Mouse (Mus musculus) inflammation-experienced regulatory T-cells (primary cell): ENCODE results near the gene Nt5c1b. TPM values are rescaled to one million over a fixed set of nuclear protein-coding genes. Genes with fewer than 3 reads are reported as not detected.

Source experiments
- polyA plus RNA-seq, 2 experiments: library from polyadenylated mRNA; unstranded; fragments of 100-300 nt; shearing (Covaris generic); gene quantifications; one replicate each; pipeline ENCODE4 v1.2.1; 2017

The Nt5c1b gene
- under 1 TPM in 1 of 2 experiments, not detected in 1; 0.16 TPM for polyA plus RNA-seq

GRCm38 (mm10) chr12:10369673-10370072 lies at the start of gene Nt5c1b:
Gene Nt5c1b (plus strand): TSS chr12:10369973.

GRCm38 (mm10) chr12:10390671-10391441 lies 21.1 kb downstream of the Nt5c1b start, which contains the start of gene Rdh14:
Gene Rdh14 (plus strand): TSS chr12:10390772.

Other genes with a start within 250 kb of the Nt5c1b start
- 10 to 100 TPM; 28.3 to 41.5 TPM for gene Rdh14, start 20.8 kb downstream of the Nt5c1b start, polyA plus RNA-seq